Mouse (Mus musculus) heart, embryonic 10.5 days (tissue): Measurements from ENCODE around the gene Gnmt. TPM values are rescaled to one million over a fixed set of nuclear protein-coding genes. Genes with fewer than 3 reads are reported as not detected.
"Not testable (repeated sequence)": the region's sequence is repeated elsewhere in the genome, so short reads cannot be mapped to it uniquely, and the experiment has no call there.

Experiments
- DNase-seq: peaks from one replicate; pipeline ENCODE4 v3.0.0-alpha.2; 2017; ENCODE audit warnings: low spot score
- H3K27ac ChIP-seq: fragments of 300-500 bp; sonication (generic); 2 replicates; pipeline ENCODE4 v1.5.1; 2016; ENCODE audit warnings: mild to moderate bottlenecking
- H3K27me3 ChIP-seq: fragments of 300-500 bp; sonication (generic); 2 replicates; pipeline ENCODE4 v1.6.1; 2016; ENCODE audit warnings: mild to moderate bottlenecking; ENCODE audit not compliant: poor library complexity, insufficient read depth, severe bottlenecking
- H3K36me3 ChIP-seq: fragments of 300-500 bp; sonication (generic); 2 replicates; pipeline ENCODE4 v1.6.1; 2016; ENCODE audit warnings: mild to moderate bottlenecking, moderate library complexity
- H3K4me1 ChIP-seq: fragments of 300-500 bp; sonication (generic); 2 replicates; pipeline ENCODE4 v1.6.1; 2016; ENCODE audit warnings: mild to moderate bottlenecking
- H3K4me3 ChIP-seq: fragments of 300-500 bp; sonication (generic); 2 replicates; pipeline ENCODE4 v1.5.1; 2016; ENCODE audit warnings: mild to moderate bottlenecking, moderate library complexity
- H3K9me3 ChIP-seq: fragments of 300-500 bp; sonication (generic); 2 replicates; pipeline ENCODE4 v1.6.1; 2016; ENCODE audit warnings: mild to moderate bottlenecking, moderate library complexity
- WGBS: fragments of 180-500 bp; shearing (Covaris S2); methylation state at CpG from one replicate; pipeline ENCODE4 v1.1.7; 2016; 5-methylcytosine and 5-hydroxymethylcytosine counted together
- polyA plus RNA-seq: library from polyadenylated mRNA; unstranded; fragments of >200 nt; fragmentation: Nextera tagmentation; extraction: Ambion mirVana; gene quantifications from 2 replicates; pipeline ENCODE4 v1.2.1, GENCODE M21; 2016

Gene Gnmt
- polyA plus RNA-seq: 0.83 and 2.3 TPM in 2 replicates

DNA sequence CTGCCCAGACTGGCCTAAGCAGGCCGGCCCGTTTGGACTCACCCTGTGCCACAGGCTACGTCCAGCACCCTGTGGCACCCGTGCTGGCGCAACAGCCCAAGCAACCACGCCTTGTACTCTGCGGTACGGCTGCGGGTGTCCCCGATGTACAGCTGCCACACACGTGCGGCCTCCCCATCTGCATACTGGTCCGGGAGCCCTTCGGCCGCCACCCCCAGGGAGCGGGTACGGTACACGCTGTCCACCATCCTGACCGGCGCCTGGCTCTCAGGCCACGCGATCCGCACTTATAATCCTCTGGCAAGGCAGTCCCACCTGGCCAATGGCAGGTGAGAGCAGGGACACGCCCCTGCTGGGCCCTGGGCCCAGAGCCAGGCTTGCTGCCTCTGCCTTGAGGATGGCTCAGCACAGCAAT, at the start of gene Gnmt:
Gnmt (minus strand) TSS at position 265 of the 415 bp plus-strand sequence.
- WGBS: 17% methylated on average over 24 of the region's 24 CpGs
- H3K4me1 ChIP-seq: peaks cover 32% of the 10 kb centered on the region
- no peaks in the 10 kb centered on the region for H3K9me3 ChIP-seq
- H3K27ac ChIP-seq: no peak within 1 kb of the TSS
- DNase-seq: no peak
- peaks cover 27% of the 10 kb centered on the region for H3K27me3 ChIP-seq
- H3K36me3 ChIP-seq: peaks cover 14% of the 10 kb centered on the region
- H3K4me3 ChIP-seq: peak within 1 kb of the TSS; percentile 33

DNA sequence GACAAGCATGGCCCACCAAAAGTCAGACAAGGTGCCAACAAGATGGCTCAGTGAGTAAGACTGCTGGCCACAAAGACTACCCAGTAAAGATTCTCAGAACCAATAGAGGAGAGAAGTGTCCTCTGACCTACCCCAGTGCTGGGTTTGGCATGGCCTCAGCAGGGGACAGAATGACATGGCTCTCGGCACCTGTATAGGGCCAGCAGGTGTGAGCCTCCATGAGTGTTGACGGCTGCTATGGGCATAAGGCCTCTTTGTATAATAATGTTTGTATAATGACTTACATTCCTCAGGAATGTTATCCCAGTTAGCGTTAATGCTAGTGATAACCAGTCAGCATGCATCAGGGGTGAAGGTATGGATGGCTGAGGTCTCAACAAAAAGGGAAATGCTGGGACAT, 47.1 kb upstream of the Gnmt start:
- Histone ChIP-seq H3K27me3 (no peaks in the 10 kb centered on the region), H3K9me3 (no peaks in the 10 kb centered on the region), H3K4me1 (peaks cover 16% of the 10 kb centered on the region), H3K27ac (no peak overlapping the region), H3K36me3 (peaks cover 68% of the 10 kb centered on the region), H3K4me3 (no peak overlapping the region)
- WGBS: 85% methylated on average over 3 of the region's 3 CpGs
- no peak for DNase-seq

- 93% methylated on average over 9 of the region's 9 CpGs for WGBS
- peaks cover 16% of the 10 kb centered on the region for H3K4me1 ChIP-seq
- DNase-seq: no peak
- H3K27ac ChIP-seq: no peak overlapping the region
- no peaks in the 10 kb centered on the region for H3K27me3 ChIP-seq
- no peak overlapping the region for H3K4me3 ChIP-seq
- H3K36me3 ChIP-seq: peaks cover 60% of the 10 kb centered on the region
- H3K9me3 ChIP-seq: no peaks in the 10 kb centered on the region
Measured at GRCm38 (mm10) chr17:46775070-46775469, 46.1 kb upstream of the Gnmt start.

DNA sequence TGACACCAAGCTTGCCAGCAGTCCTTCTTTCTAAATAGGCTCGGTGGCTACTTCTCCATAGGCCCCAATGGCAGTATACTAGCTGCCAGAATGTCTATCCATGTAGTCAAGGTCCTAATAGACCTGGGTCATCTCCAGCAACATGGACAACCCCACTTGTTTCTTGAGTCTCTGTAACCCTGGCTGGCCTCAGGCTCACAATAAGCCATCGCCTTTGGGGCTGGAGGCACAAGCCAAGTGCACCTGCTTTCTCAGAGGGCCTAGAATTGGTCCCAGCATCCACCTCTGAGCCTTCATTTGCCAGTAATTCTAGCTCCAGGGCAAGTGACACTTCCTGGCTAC, 45.1 kb upstream of the Gnmt start:
- no peaks in the 10 kb centered on the region for H3K27me3 ChIP-seq
- WGBS: 50% methylated on average over 2 of the region's 2 CpGs
- DNase-seq: no peak
- no peak overlapping the region; the same call in 1 of the 2 replicates for H3K27ac ChIP-seq
- H3K4me1 ChIP-seq: peaks cover 16% of the 10 kb centered on the region
- peak overlapping the region; percentile 87 for H3K4me3 ChIP-seq
- H3K36me3 ChIP-seq: peaks cover 51% of the 10 kb centered on the region
- no peaks in the 10 kb centered on the region for H3K9me3 ChIP-seq

GRCm38 (mm10) chr17:46773278-46774130, 44.5 kb upstream of the Gnmt start:
- H3K4me1 ChIP-seq: peaks cover 16% of the 10 kb centered on the region
- DNase-seq: no peak
- H3K27me3 ChIP-seq: no peaks in the 10 kb centered on the region
- peak overlapping the region; percentile 87 for H3K4me3 ChIP-seq
- H3K36me3 ChIP-seq: peaks cover 45% of the 10 kb centered on the region
- H3K27ac ChIP-seq: peak overlapping the region; percentile 90
- no peaks in the 10 kb centered on the region for H3K9me3 ChIP-seq
- 9% methylated on average over 19 of the region's 20 CpGs for WGBS

DNA sequence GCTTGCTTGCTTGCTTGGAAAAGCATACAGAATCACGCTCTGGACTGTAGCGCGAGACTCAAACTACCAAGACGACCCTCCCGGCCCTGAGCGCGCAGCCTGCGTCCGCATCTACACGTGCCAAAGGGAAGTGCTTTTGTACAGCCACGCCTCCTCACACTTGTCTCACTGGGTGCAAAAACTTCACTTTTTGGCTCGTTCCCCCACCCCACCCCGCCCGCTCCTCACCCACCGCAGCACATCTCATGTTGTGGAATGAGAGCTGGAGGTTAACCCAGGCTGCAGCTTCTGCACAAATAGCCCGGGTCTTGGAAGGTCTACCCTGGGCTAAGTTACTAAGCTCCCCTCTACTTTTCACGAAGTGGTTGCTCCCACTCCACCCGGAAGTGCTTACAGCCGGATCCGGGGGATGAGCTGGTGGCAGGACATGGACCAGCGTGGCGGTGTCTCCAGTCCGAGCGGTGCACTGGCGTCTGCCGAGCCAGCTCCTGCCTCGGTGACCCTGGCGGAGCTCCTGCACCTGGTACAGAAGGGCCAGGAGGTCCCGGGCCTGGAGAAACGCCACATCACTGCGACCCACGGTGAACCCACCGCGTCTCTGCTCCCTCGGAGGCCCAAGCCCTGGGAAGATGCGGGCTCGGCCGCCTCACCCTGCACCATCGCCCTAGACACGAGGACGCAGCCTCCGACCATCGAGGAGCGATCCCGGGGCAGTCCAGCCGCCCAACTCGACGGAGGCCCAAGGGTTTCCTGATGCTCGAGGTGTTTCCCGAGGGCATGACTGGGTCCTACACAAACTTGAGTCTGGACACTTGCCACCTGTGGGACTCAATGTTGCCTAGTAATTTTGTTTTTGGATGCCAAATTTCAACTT, 43.7 kb upstream of the Gnmt start, which contains the start of gene 2310039H08Rik:
2310039H08Rik (plus strand) TSS at position 232 of the 874 bp plus-strand sequence.
- peak within 1 kb of the TSS; percentile 90 for H3K27ac ChIP-seq
- peak; percentile 95 for DNase-seq
- under 1% methylated on average over 50 of the region's 50 CpGs for WGBS
- H3K4me3 ChIP-seq: peak within 1 kb of the TSS; percentile 87
- H3K4me1 ChIP-seq: peaks cover 21% of the 10 kb centered on the region
- H3K36me3 ChIP-seq: peaks cover 36% of the 10 kb centered on the region
- no peaks in the 10 kb centered on the region for H3K27me3 ChIP-seq
- no peaks in the 10 kb centered on the region for H3K9me3 ChIP-seq

DNA sequence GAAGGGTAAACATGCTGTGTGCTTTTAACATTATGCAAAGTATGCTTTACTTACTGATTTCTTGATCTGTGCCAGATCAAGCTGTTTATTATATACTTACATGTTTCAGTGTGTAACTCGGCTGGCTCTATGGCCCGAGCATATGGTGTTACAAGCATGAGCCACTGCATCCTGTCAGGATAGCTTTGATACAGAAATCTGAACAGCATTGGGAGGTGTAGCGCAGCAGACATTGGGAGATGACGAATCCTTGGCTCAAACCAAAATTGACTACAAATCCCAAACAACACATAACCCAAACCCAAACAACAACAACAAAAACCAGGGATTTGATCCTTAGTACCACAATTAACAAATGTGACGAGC, 43.1 kb upstream of the Gnmt start:
- Histone ChIP-seq H3K4me1 (peaks cover 21% of the 10 kb centered on the region), H3K27ac (peak overlapping the region; percentile 90), H3K9me3 (no peaks in the 10 kb centered on the region), H3K36me3 (peaks cover 30% of the 10 kb centered on the region), H3K27me3 (no peaks in the 10 kb centered on the region), H3K4me3 (peak overlapping the region; percentile 87)
- WGBS: 10% methylated on average over 5 of the region's 5 CpGs
- DNase-seq: no peak

GRCm38 (mm10) chr17:46771616-46772015, 42.6 kb upstream of the Gnmt start:
- H3K9me3 ChIP-seq: no peaks in the 10 kb centered on the region
- H3K4me3 ChIP-seq: peak overlapping the region; percentile 87
- no peak for DNase-seq
- no peaks in the 10 kb centered on the region for H3K27me3 ChIP-seq
- H3K4me1 ChIP-seq: peaks cover 21% of the 10 kb centered on the region
- H3K36me3 ChIP-seq: peaks cover 26% of the 10 kb centered on the region
- WGBS: 61% methylated on average over 17 of the region's 17 CpGs
- peak overlapping the region; percentile 90; the same call in 1 of the 2 replicates for H3K27ac ChIP-seq

- Histone ChIP-seq H3K36me3 (peaks cover 20% of the 10 kb centered on the region), H3K4me3 (no peak overlapping the region), H3K4me1 (peaks cover 21% of the 10 kb centered on the region), H3K27me3 (no peaks in the 10 kb centered on the region), H3K27ac (no peak overlapping the region), H3K9me3 (no peaks in the 10 kb centered on the region)
- WGBS: 80% methylated on average over 4 of the region's 4 CpGs
- DNase-seq: no peak
Measured at GRCm38 (mm10) chr17:46771025-46771424, 42.1 kb upstream of the Gnmt start.

GRCm38 (mm10) chr17:46770546-46770945, 41.6 kb upstream of the Gnmt start:
- H3K27me3 ChIP-seq: no peaks in the 10 kb centered on the region
- WGBS: 88% methylated on average over 11 of the region's 11 CpGs
- no peak for DNase-seq
- H3K4me1 ChIP-seq: peaks cover 21% of the 10 kb centered on the region
- H3K27ac ChIP-seq: no peak overlapping the region
- H3K36me3 ChIP-seq: peaks cover 15% of the 10 kb centered on the region
- H3K4me3 ChIP-seq: no peak overlapping the region
- no peaks in the 10 kb centered on the region for H3K9me3 ChIP-seq

GRCm38 (mm10) chr17:46767868-46768267, 38.9 kb upstream of the Gnmt start:
- Histone ChIP-seq H3K9me3 (no peaks in the 10 kb centered on the region), H3K27ac (no peak overlapping the region), H3K4me3 (no peak overlapping the region), H3K4me1 (peaks cover 12% of the 10 kb centered on the region), H3K36me3 (no peaks in the 10 kb centered on the region), H3K27me3 (no peaks in the 10 kb centered on the region)
- no peak for DNase-seq
- WGBS: 52% methylated on average over 8 of the region's 8 CpGs

GRCm38 (mm10) chr17:46764916-46765315, 35.9 kb upstream of the Gnmt start:
- DNase-seq, H3K4me3 ChIP-seq, H3K27me3 ChIP-seq, H3K27ac ChIP-seq, H3K36me3 ChIP-seq, H3K9me3 ChIP-seq, H3K4me1 ChIP-seq: not testable (repeated sequence)
- WGBS: 61% methylated on average over 9 of the region's 9 CpGs

GRCm38 (mm10) chr17:46763544-46763943, 34.6 kb upstream of the Gnmt start, which contains the start of gene Ptcra:
Gene Ptcra, minus strand, starts transcription at chr17:46763712.
- no peaks in the 10 kb centered on the region for H3K36me3 ChIP-seq
- no peak for DNase-seq
- no peak within 1 kb of the TSS for H3K27ac ChIP-seq
- peaks cover 5% of the 10 kb centered on the region; the same call in 1 of the 2 replicates for H3K4me1 ChIP-seq
- H3K9me3 ChIP-seq: no peaks in the 10 kb centered on the region
- H3K4me3 ChIP-seq: no peak within 1 kb of the TSS
- no peaks in the 10 kb centered on the region for H3K27me3 ChIP-seq
- 72% methylated on average over 2 of the region's 2 CpGs for WGBS
